Mouse (Mus musculus): ENCODE measurements around the gene A430078G23Rik. TPM values are rescaled to one million over a fixed set of nuclear protein-coding genes. Genes with fewer than 3 reads are reported as not detected.

Gene A430078G23Rik
- polyA plus RNA-seq, 1 experiment from 2014 or later, result 0.38 TPM

GRCm38 (mm10) chr8:3414639-3415190 is 61.5 kb downstream of the A430078G23Rik start:
- Histone ChIP-seq H3K36me3 (ENCODE audit: insufficient read depth, low read length) (no peaks in the 10 kb centered on the region), H3K4me3 (ENCODE audit: low read depth, low read length) (no peak overlapping the region), H3K4me1 (ENCODE audit: insufficient read depth, low read depth, low read length) (peaks cover 8% of the 10 kb centered on the region), H3K4me2 (replicated peaks; ENCODE audit: low read depth, low read length) (no peak overlapping the region), H3K27me3 (replicated peaks; ENCODE audit: insufficient read depth, low read length) (no peaks in the 10 kb centered on the region), H3K27ac (ENCODE audit: low read length) (no peak overlapping the region), H3K9me3 (ENCODE audit: low read length) (no peaks in the 10 kb centered on the region), H3K9ac (replicated peaks; ENCODE audit: low read depth) (no peak overlapping the region)
- TF ChIP-seq EP300 (IDR thresholded peaks at IDR 0.05) (no peak), CTCF (IDR thresholded peaks at IDR 0.05) (no peak)
- DNase-seq (ENCODE audit: low spot score), result no peak
- 84% methylated on average over 6 of the region's 6 CpGs for WGBS
- ATAC-seq, result no peak

GRCm38 (mm10) chr8:3415259-3415658 is 62.0 kb downstream of the A430078G23Rik start:
- Histone ChIP-seq H3K4me3 (ENCODE audit: low read depth, low read length) (no peak overlapping the region), H3K36me3 (ENCODE audit: insufficient read depth, low read length) (no peaks in the 10 kb centered on the region), H3K27ac (ENCODE audit: low read length) (no peak overlapping the region), H3K9ac (replicated peaks; ENCODE audit: low read depth) (no peak overlapping the region), H3K9me3 (ENCODE audit: low read length) (no peaks in the 10 kb centered on the region), H3K27me3 (replicated peaks; ENCODE audit: insufficient read depth, low read length) (no peaks in the 10 kb centered on the region), H3K4me2 (replicated peaks; ENCODE audit: low read depth, low read length) (no peak overlapping the region), H3K4me1 (ENCODE audit: insufficient read depth, low read depth, low read length) (peaks cover 8% of the 10 kb centered on the region)
- 82% methylated on average over 4 of the region's 4 CpGs for WGBS
- DNase-seq (ENCODE audit: low spot score) (no peak), ATAC-seq (no peak)
- TF ChIP-seq CTCF (IDR thresholded peaks at IDR 0.05) (no peak), EP300 (IDR thresholded peaks at IDR 0.05) (no peak)

GRCm38 (mm10) chr8:3415661-3416060 is 62.4 kb downstream of the A430078G23Rik start:
- no peak for DNase-seq (ENCODE audit: low spot score)
- Histone ChIP-seq H3K9ac (replicated peaks; ENCODE audit: low read depth) (no peak overlapping the region), H3K27me3 (replicated peaks; ENCODE audit: insufficient read depth, low read length) (no peaks in the 10 kb centered on the region), H3K4me2 (replicated peaks; ENCODE audit: low read depth, low read length) (no peak overlapping the region), H3K4me1 (ENCODE audit: insufficient read depth, low read depth, low read length) (peaks cover 8% of the 10 kb centered on the region), H3K4me3 (ENCODE audit: low read depth, low read length) (no peak overlapping the region), H3K27ac (ENCODE audit: low read length) (no peak overlapping the region), H3K36me3 (ENCODE audit: insufficient read depth, low read length) (no peaks in the 10 kb centered on the region), H3K9me3 (ENCODE audit: low read length) (no peaks in the 10 kb centered on the region)
- no peak for TF ChIP-seq EP300 (IDR thresholded peaks at IDR 0.05)
- no peak for TF ChIP-seq CTCF (IDR thresholded peaks at IDR 0.05)
- 87% methylated on average over 6 of the region's 6 CpGs for WGBS
- no peak for ATAC-seq

GRCm38 (mm10) chr8:3416846-3417245 is 63.6 kb downstream of the A430078G23Rik start:
- H3K9me3 ChIP-seq (ENCODE audit: low read length), result no peaks in the 10 kb centered on the region
- peaks cover 8% of the 10 kb centered on the region for H3K4me1 ChIP-seq (ENCODE audit: insufficient read depth, low read depth, low read length)
- 53% methylated on average over 4 of the region's 4 CpGs for WGBS
- no peak overlapping the region for H3K4me3 ChIP-seq (ENCODE audit: low read depth, low read length)
- H3K36me3 ChIP-seq (ENCODE audit: insufficient read depth, low read length), result no peaks in the 10 kb centered on the region
- no peak for ATAC-seq
- DNase-seq (ENCODE audit: low spot score), result no peak
- no peak overlapping the region for H3K4me2 ChIP-seq (replicated peaks; ENCODE audit: low read depth, low read length)
- no peaks in the 10 kb centered on the region for H3K27me3 ChIP-seq (replicated peaks; ENCODE audit: insufficient read depth, low read length)
- no peak overlapping the region for H3K27ac ChIP-seq (ENCODE audit: low read length)
- no peak overlapping the region for H3K9ac ChIP-seq (replicated peaks; ENCODE audit: low read depth)
- TF ChIP-seq EP300 (IDR thresholded peaks at IDR 0.05), result no peak
- TF ChIP-seq CTCF (IDR thresholded peaks at IDR 0.05), result no peak

- Histone ChIP-seq H3K9ac (replicated peaks; ENCODE audit: low read depth) (no peak overlapping the region), H3K27ac (ENCODE audit: low read length) (peak overlapping the region; percentile 26; the same call in 1 of the 2 replicates), H3K27me3 (replicated peaks; ENCODE audit: insufficient read depth, low read length) (no peaks in the 10 kb centered on the region), H3K4me2 (replicated peaks; ENCODE audit: low read depth, low read length) (no peak overlapping the region), H3K9me3 (ENCODE audit: low read length) (no peaks in the 10 kb centered on the region), H3K4me1 (ENCODE audit: insufficient read depth, low read depth, low read length) (peaks cover 8% of the 10 kb centered on the region), H3K4me3 (ENCODE audit: low read depth, low read length) (no peak overlapping the region), H3K36me3 (ENCODE audit: insufficient read depth, low read length) (no peaks in the 10 kb centered on the region)
- 28% methylated on average over 8 of the region's 8 CpGs for whole genome bisulfite sequencing
- DNase-seq (ENCODE audit: low spot score) (no peak), ATAC-seq (no peak)
- TF ChIP-seq EP300 (IDR thresholded peaks at IDR 0.05), result no peak
- no peak for TF ChIP-seq CTCF (IDR thresholded peaks at IDR 0.05)
These were observed 64.2 kb downstream of the A430078G23Rik start for GRCm38 (mm10) chr8:3417455-3417854.

- Histone ChIP-seq H3K27ac (ENCODE audit: low read length) (no peak overlapping the region), H3K36me3 (ENCODE audit: insufficient read depth, low read length) (no peaks in the 10 kb centered on the region), H3K4me1 (ENCODE audit: insufficient read depth, low read depth, low read length) (peaks cover 8% of the 10 kb centered on the region), H3K9me3 (ENCODE audit: low read length) (no peaks in the 10 kb centered on the region), H3K4me3 (ENCODE audit: low read depth, low read length) (no peak overlapping the region), H3K4me2 (replicated peaks; ENCODE audit: low read depth, low read length) (no peak overlapping the region), H3K27me3 (replicated peaks; ENCODE audit: insufficient read depth, low read length) (no peaks in the 10 kb centered on the region), H3K9ac (replicated peaks; ENCODE audit: low read depth) (no peak overlapping the region)
- WGBS, result 94% methylated on average over 1 of the region's 1 CpGs
- 0 out of 2 replicates have a peak, but pooled peaks have one; percentile 28 for TF ChIP-seq EP300 (IDR thresholded peaks at IDR 0.05)
- TF ChIP-seq CTCF (IDR thresholded peaks at IDR 0.05), result no peak
- ATAC-seq (peak; percentile 77), DNase-seq (ENCODE audit: low spot score) (peak; percentile 56)
These were observed 64.9 kb downstream of the A430078G23Rik start for GRCm38 (mm10) chr8:3418101-3418500.
